Mouse (Mus musculus) lung, postnatal 0 days (tissue): Measurements from ENCODE around the gene Acadvl. TPM values are rescaled to one million over a fixed set of nuclear protein-coding genes. Genes with fewer than 3 reads are reported as not detected.

Experiments used
- ATAC-seq: fragments of 200-750 bp; cut with Nextera tagmentation; 2 replicates; pipeline ENCODE4 v1.8.0; 2017; ENCODE audit warnings: moderate library complexity
- DNase-seq: peaks from one replicate; pipeline ENCODE4 v3.0.0-alpha.2; 2016; ENCODE audit warnings: low spot score
- H3K27ac ChIP-seq: fragments of 300-500 bp; sonication (generic); 2 replicates; pipeline ENCODE4 v1.5.1; 2014; ENCODE audit warnings: antibody characterized with exemption, mild to moderate bottlenecking, low read length, mixed read lengths
- H3K27me3 ChIP-seq: fragments of 300-500 bp; sonication (generic); replicated peaks from 2 replicates; pipeline ENCODE4 v1.6.1; 2014; ENCODE audit warnings: low read length, mixed read lengths; ENCODE audit not compliant: insufficient read depth
- H3K36me3 ChIP-seq: fragments of 300-500 bp; sonication (generic); 2 replicates; pipeline ENCODE4 v1.6.1; 2014; ENCODE audit warnings: low read length, mixed read lengths; ENCODE audit not compliant: insufficient read depth
- H3K4me1 ChIP-seq: fragments of 300-500 bp; sonication (generic); 2 replicates; pipeline ENCODE4 v1.6.1; 2014; ENCODE audit warnings: antibody characterized with exemption, low read depth, low read length, mixed read lengths; ENCODE audit not compliant: insufficient read depth
- H3K4me2 ChIP-seq: fragments of 300-500 bp; sonication (generic); replicated peaks from 2 replicates; pipeline ENCODE4 v1.6.1; 2014; ENCODE audit warnings: low read depth, mild to moderate bottlenecking, low read length, moderate library complexity, mixed read lengths
- H3K4me3 ChIP-seq: fragments of 300-500 bp; sonication (generic); 2 replicates; pipeline ENCODE4 v1.5.1; 2014; ENCODE audit warnings: low read depth, low read length
- H3K9ac ChIP-seq: fragments of 300-500 bp; sonication (generic); replicated peaks from 2 replicates; pipeline ENCODE4 v1.6.1; 2014; ENCODE audit warnings: low read depth, mild to moderate bottlenecking
- H3K9me3 ChIP-seq: fragments of 300-500 bp; sonication (generic); 2 replicates; pipeline ENCODE4 v1.6.1; 2016; ENCODE audit warnings: low read length, mixed read lengths
- CTCF ChIP-seq: IDR thresholded peaks from 2 replicates; pipeline ENCODE4 v1.5.1; 2016; ENCODE audit warnings: antibody characterized with exemption, mild to moderate bottlenecking
- EP300 ChIP-seq: IDR thresholded peaks from 2 replicates; pipeline ENCODE4 v1.6.1; 2016; ENCODE audit warnings: antibody characterized with exemption, mild to moderate bottlenecking, control low read depth
- WGBS: fragments of 180-500 bp; shearing (Covaris S2); extraction: QIAGEN DNeasy Blood & Tissue Kit; methylation state at CpG from one replicate; pipeline ENCODE4 v1.1.7; 2014; 5-methylcytosine and 5-hydroxymethylcytosine counted together
- polyA plus RNA-seq: library from polyadenylated mRNA; unstranded; fragments of >200 nt; fragmentation: Nextera tagmentation; extraction: Ambion mirVana; gene quantifications from 2 replicates; pipeline ENCODE4 v1.2.1, GENCODE M21; 2015

The Acadvl gene
- polyA plus RNA-seq, 1 experiment from 2014 or later: 92.0 TPM

DNA sequence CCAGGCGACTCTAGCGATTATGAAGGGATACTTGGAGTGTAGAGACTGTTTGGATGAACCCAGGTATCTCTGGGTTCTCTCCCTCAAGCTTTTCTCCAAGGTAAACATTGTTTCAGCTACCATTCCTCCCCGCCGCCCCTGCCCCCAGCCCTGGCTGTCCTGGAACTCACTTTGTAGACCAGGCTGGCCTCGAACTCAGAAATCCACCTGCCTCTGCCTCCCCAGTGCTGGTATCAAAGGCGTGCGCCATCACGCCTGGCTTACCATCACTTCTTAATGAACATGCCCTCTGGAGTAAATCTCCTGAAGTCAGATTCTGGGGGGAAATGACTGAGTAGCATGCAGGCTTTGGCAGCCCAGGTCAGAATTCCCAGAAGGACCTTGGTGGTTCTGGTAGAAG, 33.0 kb downstream of the Acadvl start, which contains the start of gene Elp5:
Gene Elp5 (minus strand): TSS at position 293 of the 400 bp plus-strand sequence.
- no peak for TF ChIP-seq CTCF
- no peak for TF ChIP-seq EP300
- Histone ChIP-seq H3K9ac (peak within 1 kb of the TSS; percentile 90), H3K4me3 (peak within 1 kb of the TSS; percentile 93), H3K4me1 (peaks cover 22% of the 10 kb centered on the region; the same call in 1 of the 2 replicates), H3K36me3 (peaks cover 16% of the 10 kb centered on the region; the same call in 1 of the 2 replicates), H3K4me2 (peak within 1 kb of the TSS; percentile 94), H3K27me3 (no peaks in the 10 kb centered on the region), H3K9me3 (no peaks in the 10 kb centered on the region), H3K27ac (peak within 1 kb of the TSS; percentile 97)
- no peak for DNase-seq
- WGBS: 33% methylated on average over 8 of the region's 8 CpGs
- no peak for ATAC-seq

- under 1% methylated on average over 26 of the region's 43 CpGs for WGBS
- TF ChIP-seq CTCF: no peak
- TF ChIP-seq EP300: no peak
- Histone ChIP-seq H3K9me3 (no peaks in the 10 kb centered on the region), H3K4me1 (peaks cover 22% of the 10 kb centered on the region; the same call in 1 of the 2 replicates), H3K27me3 (no peaks in the 10 kb centered on the region), H3K4me3 (peak within 1 kb of the TSS; percentile 93), H3K27ac (peak within 1 kb of the TSS; percentile 97), H3K4me2 (peak within 1 kb of the TSS; percentile 94), H3K9ac (peak within 1 kb of the TSS; percentile 90), H3K36me3 (peaks cover 18% of the 10 kb centered on the region; the same call in 1 of the 2 replicates)
- DNase-seq (no peak), ATAC-seq (no peak)
These were observed 34.0 kb downstream of the Acadvl start, which contains the start of gene Ctdnep1 for GRCm38 (mm10) chr11:69981141-69981762. Ctdnep1 (plus strand) TSS chr11:69981156.

DNA sequence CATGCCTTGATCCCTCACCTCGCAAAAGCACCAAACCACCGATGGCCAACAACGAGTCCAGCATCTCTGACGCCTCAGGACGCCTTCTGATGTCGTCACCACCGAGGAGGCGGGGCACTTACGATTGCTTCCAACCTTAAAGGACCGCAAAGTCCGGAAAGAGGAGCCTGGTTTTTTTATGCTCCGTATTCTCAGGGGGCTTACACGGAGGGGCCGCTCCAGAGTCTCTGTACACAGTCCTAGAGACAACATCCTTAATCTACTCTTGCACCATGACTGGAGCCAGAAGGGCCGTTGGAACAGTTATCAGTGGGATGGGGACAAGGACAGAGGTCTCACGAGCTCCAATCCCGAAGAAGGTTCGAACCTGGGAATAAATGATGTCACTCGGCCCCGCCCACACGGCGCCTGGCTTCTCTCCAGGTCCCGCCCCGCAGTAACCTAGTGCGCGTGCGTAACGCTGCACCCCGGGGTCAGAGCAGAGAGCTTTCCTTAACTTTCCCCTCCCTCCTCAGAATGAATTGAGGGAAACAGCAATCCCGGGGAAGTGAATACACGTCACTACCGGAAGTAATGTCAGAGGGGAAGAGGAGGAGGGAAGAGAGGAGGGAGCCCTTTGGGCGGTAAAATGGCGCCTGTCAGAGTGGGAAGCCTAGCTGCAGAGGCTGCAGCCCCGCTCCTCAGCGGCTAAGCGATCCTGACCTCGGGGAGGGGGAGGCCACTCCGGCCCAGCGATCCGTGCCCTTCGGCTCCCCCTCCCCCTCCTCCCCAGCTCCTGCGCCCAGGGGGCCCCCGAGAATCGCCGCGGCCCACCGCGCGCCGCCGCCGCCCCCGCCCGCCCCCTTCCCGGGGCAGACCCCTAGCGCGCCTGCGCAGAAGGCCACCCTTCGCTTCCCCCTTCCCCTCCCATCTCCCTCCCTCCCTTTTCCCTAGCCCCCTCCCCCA, 34.7 kb downstream of the Acadvl start:
- Histone ChIP-seq H3K9ac (peak overlapping the region; percentile 90), H3K9me3 (no peaks in the 10 kb centered on the region), H3K27me3 (no peaks in the 10 kb centered on the region), H3K4me2 (peak overlapping the region; percentile 94), H3K36me3 (peaks cover 19% of the 10 kb centered on the region; the same call in 1 of the 2 replicates), H3K27ac (peak overlapping the region; percentile 97), H3K4me1 (peaks cover 22% of the 10 kb centered on the region; the same call in 1 of the 2 replicates), H3K4me3 (peak overlapping the region; percentile 93)
- ATAC-seq: peak; percentile 96
- WGBS: under 1% methylated on average over 35 of the region's 60 CpGs
- peak; percentile 100 for DNase-seq
- TF ChIP-seq CTCF (no peak), EP300 (peak; percentile 62)

DNA sequence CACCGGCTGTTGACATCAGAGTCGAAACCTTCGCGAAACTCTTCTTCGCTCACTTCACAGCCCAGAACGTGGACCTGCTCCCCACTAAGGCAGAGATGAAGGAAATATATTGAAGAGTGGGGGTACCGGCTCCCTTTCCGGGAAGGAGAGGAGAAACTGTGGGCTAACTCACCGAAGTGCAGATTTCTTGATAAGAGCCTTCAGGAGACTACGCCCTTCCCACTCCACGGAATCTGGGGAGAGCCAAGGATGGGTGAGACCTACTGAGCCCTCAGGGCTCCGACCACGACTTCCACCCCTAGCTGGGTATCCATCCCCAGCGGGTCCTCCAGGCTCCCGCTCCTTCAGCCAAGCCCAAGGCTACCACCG, 35.4 kb downstream of the Acadvl start:
- Histone ChIP-seq H3K4me3 (peak overlapping the region; percentile 93), H3K36me3 (peaks cover 17% of the 10 kb centered on the region; the same call in 1 of the 2 replicates), H3K9ac (peak overlapping the region; percentile 90), H3K27ac (peak overlapping the region; percentile 97), H3K27me3 (no peaks in the 10 kb centered on the region), H3K4me2 (peak overlapping the region; percentile 94), H3K9me3 (no peaks in the 10 kb centered on the region), H3K4me1 (peaks cover 22% of the 10 kb centered on the region; the same call in 1 of the 2 replicates)
- ATAC-seq (no peak), DNase-seq (no peak)
- WGBS: 4% methylated on average over 16 of the region's 16 CpGs
- TF ChIP-seq EP300 (no peak; the same call in 1 of the 2 replicates), CTCF (no peak)

DNA sequence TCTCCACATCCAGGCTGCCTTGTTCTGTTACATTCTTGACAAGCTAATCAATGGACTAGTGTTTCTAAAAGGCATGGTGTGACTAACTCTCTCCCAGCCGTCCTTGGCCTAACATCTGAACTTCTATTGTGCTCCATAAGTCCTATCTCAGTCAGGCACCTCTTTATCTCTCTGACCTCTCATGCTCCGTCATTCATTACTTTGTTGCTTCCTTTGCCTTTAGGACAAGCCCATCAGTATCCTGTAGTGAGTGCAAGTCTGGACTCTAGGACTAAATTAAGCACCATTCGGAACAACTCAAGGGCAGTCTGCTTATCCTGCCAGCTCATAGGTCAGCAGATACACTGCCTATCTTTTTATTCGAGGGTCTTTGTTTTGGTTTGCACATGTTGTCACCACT, 38.9 kb downstream of the Acadvl start:
- Histone ChIP-seq H3K27ac (no peak overlapping the region), H3K4me2 (no peak overlapping the region), H3K4me3 (no peak overlapping the region), H3K27me3 (no peaks in the 10 kb centered on the region), H3K9me3 (no peaks in the 10 kb centered on the region), H3K4me1 (peaks cover 6% of the 10 kb centered on the region; the same call in 1 of the 2 replicates), H3K9ac (no peak overlapping the region), H3K36me3 (peaks cover 23% of the 10 kb centered on the region; the same call in 1 of the 2 replicates)
- DNase-seq: no peak
- no peak for ATAC-seq
- TF ChIP-seq CTCF: no peak
- TF ChIP-seq EP300: no peak
- 83% methylated on average over 4 of the region's 4 CpGs for WGBS

- Histone ChIP-seq H3K27me3 (no peaks in the 10 kb centered on the region), H3K36me3 (peaks cover 28% of the 10 kb centered on the region), H3K4me2 (no peak overlapping the region), H3K27ac (no peak overlapping the region), H3K9me3 (no peaks in the 10 kb centered on the region), H3K4me1 (peaks cover 6% of the 10 kb centered on the region; the same call in 1 of the 2 replicates), H3K4me3 (no peak overlapping the region), H3K9ac (no peak overlapping the region)
- no peak for DNase-seq
- no peak for TF ChIP-seq EP300
- no peak for TF ChIP-seq CTCF
- 88% methylated on average over 2 of the region's 2 CpGs for WGBS
- no peak for ATAC-seq
These were observed 40.3 kb downstream of the Acadvl start for GRCm38 (mm10) chr11:69974907-69975306.
